Mouse (Mus musculus) kidney, postnatal 25 days (tissue): ENCODE measurements around the gene Snx1.

ENCODE experiments used
- DNase-seq, 2 experiments: peaks; one replicate each; pipeline ENCODE4 v3.0.0; 2021; ENCODE audit warnings: mixed read lengths in 2 of 2

Gene Snx1

DNA sequence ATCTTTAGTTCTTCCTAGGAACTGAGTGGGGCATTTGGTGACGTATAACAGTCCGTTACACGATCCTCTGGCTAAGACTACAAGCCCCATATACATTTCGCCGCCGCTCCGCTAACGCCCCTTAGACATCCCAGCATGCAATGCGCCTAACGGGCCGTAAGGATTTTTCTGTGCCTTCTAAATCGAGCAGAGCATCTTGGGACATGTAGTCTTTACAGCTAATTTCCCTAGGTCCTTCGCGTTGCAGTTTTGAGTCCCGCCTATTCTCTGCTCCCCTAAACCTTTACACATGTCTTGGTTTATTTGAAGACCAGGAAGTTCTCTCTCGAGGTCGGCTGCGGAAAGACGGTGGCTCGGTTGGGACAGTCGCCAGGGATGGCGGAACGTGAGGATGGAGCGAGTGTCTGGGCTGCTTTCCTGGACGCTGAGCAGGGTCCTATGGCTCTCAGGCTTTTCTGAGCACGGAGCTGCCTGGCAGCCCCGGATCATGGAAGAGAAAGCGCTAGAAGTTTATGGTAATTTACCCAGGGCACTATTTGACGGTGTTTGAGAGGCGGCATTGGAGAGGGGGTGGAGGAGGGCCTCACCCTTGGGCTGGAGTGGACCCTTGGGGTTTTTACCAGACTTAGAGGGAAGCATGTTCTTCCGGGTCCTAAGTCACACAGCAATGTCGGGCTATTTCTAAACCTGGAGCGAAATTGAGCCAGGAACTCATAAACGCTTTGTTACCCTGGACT, at the start of gene Snx1, which contains the start of gene Ciao2a:
Gene Snx1, minus strand, starts transcription at position 132 of the 737 bp plus-strand sequence.
Gene Ciao2a, plus strand, starts transcription at position 156 of the 737 bp plus-strand sequence.
- peak; percentile 96 to 97 for DNase-seq

DNA sequence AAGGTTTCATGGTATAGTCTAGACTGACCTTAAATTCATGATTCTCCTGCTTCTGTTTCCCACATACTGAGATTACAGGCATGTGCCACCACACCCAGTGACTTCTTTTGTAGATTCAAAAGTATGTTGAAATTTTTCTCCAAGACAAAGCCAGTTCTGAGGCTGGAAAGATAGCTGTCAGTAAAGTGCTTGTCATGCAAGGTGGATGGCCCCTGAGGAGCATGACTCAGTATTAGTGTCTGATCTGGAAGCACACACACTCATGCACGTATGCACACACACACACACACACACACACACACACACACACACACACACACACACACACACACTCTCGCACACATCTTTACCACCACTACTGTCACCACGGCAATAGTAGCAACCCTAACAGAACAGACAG, 48.6 kb upstream of the Snx1 start:
- no peak for DNase-seq

DNA sequence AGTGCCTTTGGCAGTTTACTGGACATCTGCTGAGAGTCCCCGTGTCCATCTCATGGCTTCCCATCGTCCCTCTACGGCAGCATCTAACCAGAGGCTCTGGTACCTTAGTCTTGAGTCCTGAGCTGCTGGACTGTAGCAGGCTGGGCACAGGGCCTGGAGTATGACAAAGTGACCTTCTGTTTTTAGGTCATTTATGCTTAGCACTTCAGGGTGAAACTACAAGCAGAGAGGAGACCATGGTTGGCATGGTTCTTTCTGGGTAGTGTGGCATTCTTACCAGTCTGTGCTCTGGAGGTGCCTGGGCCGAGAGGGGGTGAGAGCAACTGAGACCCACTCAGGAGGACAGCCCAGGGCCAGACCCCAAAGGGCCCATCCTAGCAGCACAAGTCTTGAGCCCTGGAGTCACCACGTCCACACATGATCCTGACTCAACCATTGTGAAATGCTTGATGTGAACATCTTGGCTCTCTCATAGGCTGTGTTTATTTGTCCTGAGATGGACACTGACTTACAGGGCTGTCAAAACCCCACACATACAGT, 47.0 kb upstream of the Snx1 start:
- DNase-seq = no peak

DNA sequence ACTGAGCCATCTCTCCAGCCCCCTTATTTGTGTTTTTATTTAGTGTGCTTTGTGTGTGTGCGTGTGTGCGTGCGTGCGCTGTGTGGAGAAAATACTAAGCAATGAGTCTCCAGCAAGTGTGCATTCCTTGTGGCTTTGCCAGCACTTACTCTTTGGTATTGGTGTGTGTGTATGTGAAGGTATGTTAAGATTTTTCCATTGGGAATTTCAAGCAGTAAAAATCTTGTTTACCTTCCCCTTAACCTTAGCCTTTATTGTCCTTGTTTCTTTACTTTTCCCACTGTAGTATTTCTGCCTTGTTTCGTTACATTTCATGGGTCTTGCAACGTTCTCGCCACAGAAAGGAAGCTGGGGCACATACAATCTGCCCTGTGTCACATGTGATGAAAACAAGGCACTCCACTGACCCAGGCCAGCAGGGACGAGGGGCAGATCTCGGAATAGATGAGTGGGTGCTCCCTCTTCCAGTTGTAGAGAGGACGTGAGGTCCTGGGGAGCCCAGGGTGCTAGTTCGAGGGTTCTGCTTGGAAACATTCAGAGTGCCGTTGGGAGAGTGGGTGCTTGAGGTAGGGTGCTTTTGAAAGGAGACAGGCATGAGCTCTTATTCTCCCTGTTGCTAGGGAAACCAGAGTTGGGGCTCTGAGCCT, 45.0 kb upstream of the Snx1 start:
- DNase-seq = no peak

DNA sequence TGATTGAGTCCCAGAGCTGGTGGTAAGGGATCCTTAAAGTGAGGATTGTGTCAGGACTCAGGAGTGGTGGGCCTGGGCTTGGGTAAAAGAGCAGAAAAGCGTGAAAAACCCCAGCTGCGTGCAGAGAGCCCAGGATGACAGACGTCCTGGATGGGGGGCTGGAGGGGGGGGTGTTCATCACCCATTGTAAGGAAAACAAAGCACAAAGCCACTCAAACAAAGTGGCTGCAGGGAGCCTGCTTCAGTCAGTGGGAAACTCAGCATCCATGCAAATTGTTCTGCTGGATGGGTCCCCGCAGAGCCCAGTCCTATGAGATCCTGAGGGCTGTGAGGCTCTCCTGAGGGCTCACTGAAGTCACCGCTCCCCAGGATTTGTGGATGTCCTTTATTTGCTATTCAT, 44.1 kb upstream of the Snx1 start:
- DNase-seq = no peak

DNA sequence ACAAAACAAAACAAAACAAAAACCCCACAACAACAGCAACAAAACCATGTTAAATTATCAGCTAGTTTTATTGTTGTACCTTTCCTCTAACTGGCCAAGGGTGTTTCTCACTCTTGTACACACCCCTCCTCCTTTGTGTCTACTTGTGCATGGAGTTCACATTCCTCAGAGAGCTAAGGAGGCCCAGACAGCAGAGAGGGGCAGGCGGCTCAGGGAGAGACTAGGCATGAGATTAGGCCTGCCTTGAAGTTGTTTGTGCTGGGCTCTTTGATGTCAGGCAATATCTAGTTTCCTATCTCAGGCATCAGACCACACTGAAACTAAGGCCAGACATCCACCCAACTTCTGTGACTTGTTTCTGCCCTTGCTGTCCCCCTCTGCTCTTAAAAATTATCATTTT, 41.8 kb upstream of the Snx1 start:
- no peak for DNase-seq

DNA sequence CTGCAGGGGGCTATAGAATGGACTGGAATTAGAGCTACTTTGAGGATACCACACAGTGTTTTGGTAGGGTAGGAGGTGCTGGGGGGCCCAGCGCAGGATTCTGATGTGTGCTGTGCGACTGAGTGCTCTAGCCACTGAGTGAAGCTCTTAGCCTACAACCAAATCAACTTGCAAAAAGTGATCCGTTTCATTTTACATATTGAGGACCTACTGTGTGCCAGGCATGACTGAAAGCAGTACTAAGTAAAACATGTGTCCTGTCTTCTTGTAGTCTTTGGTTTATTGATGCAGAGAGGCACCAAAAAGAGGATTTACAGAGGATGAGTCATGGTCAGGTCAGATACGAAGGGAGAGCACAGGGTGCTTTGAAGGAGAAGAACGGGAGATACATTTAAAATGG, 40.8 kb upstream of the Snx1 start:
- DNase-seq = no peak

DNA sequence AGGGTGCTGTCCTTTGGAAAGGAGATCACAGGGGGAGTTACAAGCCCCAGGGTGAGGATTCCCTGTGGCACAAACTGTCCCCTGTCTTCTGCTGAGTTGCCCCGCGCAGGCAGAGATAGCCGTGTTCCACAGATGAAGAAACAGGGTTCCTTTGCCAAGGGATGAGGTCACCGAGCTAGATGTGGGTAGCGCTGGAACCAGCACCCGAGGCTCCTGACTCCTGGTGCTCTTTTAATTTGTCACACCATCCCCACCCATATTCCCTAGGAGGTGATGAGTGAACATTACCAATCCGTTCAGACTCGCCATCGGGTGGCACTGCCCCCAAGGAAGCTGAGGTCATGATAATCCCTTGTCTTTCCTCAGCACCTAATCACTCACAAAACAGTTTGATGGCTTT, 36.6 kb upstream of the Snx1 start:
- no peak for DNase-seq

DNA sequence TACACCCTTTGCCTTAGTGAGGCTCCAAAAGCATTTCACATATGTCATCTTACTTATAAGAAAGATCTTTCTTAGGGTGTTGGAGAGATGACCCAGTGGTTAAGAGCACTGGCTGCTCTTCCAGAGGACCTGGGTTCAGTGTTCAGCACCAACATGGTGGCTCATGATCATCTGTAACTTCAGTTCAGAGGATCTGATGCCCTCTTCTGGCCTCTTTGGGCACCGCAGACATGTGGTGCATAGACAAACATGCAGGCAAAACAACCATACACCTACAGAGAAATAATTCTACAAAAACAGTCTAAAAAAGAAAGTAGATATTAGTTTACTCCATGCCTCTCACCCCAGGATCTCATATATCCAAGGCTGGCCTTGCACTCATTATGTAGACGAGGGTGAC, 33.8 kb upstream of the Snx1 start:
- no peak for DNase-seq

DNA sequence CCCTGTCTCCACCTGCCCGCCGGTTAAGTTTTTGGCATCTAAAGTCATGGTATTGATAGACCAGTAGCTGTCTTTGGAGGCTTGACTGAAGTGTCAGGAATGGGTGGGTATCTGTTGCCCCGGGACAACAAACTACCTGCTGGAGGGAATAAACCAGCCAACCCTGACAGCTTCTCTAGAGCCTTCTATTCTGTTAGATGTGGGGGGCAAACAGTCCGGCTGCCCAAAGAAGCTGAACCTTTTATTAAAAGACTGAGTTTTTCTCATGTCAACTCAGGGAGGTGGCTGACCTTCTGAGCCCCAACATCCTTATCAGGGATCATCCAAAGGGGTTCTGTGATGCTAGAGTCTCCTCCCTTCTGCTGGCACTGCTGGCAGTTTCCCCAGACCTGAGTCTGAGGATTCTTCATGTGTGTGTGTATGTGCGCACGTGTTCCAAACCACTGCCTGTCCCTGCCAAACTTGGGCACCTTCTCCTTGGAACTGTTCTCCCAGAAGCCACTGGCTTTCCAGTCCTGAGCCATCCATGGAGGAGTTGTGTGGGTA, 32.6 kb upstream of the Snx1 start:
- DNase-seq = no peak

DNA sequence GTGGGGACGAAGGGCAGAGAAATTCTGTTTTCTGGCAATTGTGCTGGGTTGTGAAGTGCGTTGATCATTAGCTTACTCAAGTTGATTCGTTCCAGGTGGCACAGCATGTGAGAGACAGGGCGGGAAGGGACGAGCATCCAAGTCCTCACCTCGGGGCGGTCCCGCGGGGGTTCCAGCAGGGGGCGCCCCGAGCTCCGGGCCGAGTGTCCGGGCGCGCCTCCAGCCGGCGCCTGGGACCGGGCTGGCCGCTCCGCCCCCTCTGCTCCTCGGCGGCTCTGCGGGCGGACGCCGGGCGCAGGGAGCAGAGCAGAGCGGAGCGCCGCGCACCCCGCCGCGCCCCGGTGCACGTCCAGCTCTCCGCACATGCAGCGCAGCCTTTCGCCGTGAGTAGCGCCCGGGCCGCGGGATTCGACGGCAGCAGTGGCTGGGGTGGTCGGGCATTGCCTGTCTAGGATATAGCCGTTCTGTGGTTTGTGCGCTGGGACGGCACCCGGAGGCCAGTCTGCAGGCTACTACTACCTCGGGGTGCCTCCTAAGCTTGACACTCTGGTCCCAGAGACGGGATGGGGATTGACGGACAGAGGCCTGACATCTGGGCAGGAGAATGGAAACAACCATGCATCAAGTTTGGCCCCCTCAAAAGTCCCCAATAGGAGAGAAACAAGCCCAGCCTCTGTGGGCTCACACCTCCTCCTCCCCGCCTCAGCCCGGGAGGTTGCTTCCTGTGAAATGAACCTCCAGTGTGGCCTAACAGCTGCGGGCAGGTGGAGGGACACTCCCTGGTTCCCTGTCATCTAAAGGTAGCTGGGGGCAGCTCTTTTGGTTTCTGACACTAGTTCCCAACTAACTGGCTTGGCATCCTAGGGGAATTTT, 31.8 kb upstream of the Snx1 start, which contains the start of gene Dapk2:
Gene Dapk2, plus strand, starts transcription at position 266 of the 873 bp plus-strand sequence.
- DNase-seq = peak; percentile 88 to 91

DNA sequence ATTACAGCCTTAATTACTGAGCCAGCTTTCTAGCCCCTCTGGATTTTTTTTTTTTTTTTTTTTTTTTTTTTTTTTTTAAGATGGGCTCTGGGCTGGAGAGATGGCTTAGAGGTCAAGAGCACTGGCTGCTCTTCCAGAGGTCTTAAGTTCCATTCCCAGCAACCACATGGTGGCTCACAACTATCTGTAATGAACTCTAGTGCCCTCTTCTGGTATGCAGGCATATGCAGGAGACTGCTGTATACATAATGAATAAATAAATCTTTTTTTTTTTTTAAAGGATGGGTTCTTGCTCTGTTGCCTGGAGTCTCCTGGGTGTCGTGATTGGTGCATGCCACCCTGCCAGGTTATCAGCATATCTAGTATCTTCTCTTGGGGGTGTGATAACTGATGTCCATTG, 29.1 kb upstream of the Snx1 start:
- no peak for DNase-seq

DNA sequence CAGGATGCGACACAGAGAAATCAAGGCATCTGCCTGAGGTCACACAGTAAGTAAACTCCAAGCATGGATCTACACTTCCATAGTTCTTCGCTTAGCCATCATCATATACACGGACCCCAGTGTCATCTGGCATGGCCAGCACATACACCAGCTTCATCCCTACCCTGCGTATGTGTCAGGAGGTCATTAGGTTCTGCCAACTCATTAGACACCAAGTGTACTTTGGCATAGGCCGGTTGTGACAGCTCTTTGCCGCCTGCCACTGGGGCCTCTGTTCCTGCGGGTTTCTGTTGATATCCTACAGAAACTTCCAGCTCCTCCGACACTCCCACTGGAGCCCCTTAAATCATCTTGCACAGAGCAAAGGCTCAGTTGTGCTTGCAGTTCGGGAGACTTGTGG, 27.6 kb upstream of the Snx1 start:
- DNase-seq = no peak

DNA sequence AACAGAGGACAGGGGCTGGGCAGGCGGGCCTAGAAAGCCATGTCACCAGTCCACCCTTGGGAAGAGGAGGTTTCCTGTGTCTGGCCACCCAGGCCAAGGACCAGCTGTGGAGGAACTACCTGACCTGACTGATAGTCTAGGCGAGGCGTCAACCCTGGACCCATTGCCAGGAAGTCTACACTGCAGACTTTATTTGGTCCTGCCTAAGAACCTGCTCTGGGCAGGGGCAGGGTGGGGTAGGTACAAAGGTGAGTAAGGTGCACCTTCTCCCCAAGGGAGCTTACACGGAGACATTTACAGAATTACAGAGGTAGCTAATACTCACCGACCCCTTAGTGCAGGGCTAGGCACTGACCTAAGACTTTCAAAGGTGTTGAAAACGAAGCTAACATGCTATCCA, 27.2 kb upstream of the Snx1 start:
- no peak for DNase-seq

DNA sequence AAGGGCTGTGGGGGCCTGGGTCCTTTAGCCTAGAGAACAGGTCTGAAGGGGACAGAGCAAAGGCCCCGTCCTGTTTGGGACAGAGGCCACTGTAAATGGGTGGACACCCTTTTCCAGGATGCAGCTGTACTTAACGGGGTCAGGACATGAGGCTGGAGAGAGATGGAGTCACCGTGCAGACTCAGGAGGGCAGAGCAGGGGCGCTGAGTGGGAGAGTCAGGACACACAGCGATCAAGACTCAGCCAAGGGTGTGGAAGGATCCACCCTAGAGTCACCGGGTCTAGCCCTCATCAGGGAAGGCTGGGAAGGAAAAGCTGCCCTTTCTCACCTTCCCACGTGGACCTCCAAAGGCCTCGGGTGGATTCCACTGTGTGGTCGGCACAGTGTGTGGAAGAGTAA, 25.6 kb upstream of the Snx1 start:
- DNase-seq = no peak

DNA sequence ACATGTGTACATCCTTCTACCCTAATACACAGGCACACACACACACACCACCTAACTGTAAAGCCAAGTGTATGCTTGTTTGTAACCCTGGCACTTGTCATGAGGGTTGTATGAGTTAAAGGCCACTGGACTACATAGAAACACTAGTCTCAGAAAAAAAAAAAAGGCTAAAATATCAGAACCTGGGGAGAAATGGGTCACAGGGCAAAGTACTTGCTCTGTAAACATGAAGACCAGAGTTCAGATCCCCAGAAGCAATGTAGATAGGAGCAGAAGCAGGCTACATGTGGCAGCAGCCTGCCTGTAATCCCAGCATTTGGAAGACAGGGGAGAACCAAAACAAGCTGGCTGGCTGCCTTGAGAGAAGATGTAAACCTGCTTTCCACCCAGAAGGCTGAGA, 19.8 kb upstream of the Snx1 start:
- DNase-seq = no peak

DNA sequence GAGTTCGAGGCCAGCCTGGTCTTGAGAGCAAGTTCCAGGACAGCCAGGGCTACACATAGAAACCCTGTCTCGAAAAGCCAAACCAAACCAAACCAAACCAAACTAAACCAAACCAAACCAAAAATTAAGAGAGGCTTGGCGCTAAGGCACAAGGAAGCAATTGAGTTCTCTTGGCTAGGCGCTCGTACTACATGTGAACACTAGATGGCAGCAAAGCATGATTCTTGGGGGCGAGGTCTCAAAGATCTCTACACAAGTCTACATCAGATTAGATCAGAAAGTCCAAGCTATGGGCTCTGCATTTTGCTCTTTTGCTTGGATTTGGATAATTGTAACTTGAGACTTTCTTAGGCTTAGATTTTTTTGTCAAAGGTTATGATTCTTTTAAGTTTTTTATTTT, 17.9 kb upstream of the Snx1 start:
- DNase-seq = peak; percentile 62 to 76

DNA sequence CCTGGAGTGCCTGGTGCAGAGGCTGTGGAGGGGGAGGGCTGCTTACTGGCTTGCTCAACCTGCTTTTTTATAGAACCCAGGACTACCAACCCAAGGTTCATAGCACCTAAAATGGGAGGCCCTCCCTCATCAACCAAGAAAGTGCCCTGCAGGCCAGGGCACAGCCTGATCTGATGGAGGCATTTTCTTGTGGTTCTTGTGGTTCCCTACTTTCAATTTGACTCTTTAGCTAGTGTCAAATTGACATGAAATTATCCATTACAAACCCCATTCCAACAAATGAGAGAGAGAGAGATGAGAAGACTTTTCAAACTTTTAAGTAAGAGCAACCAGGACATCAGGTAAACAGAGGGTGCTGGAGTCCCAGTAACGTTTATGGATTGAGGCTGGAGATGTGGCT, 15.9 kb upstream of the Snx1 start:
- DNase-seq = no peak

DNA sequence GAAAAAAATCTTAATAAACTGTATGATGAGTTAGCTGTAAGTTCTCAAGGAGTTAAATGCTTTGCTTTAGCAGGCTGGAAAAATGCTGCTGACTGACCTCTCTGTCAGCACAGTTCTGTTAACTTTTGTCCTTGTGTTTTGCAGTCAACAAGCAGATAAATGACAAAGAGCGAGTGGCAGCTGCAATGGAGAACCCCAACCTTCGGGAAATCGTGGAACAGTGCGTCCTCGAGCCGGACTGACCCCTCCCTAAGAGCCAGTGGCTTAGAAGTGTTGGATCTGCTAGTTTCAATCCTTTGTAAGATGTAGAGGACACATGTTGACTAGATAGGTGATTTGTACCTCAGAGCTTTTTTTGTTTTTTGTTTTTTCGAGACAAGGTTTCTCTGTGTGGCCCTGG, 11.8 kb upstream of the Snx1 start:
- DNase-seq = no peak

DNA sequence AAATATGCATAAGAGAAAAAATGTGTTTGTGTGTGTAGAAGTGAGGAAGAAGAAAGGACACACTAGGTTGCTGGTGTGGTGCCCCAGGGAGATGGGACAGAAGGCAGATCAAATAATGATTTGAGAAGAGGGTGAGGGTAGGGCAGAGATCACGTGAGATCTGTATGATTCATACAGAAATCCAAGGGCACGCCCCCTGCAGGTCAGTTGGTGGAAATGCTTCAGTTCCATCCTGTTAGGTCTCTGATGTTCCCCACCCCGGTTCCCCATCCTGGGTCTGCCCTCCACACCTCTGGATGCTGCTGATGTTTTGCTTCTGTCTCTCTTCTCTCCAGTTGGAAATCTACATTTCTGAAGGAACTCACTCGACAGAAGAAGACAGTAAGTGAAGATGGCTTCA, 9.6 kb upstream of the Snx1 start:
- peak in 1 of 2 experiments; percentile 27 for DNase-seq

DNA sequence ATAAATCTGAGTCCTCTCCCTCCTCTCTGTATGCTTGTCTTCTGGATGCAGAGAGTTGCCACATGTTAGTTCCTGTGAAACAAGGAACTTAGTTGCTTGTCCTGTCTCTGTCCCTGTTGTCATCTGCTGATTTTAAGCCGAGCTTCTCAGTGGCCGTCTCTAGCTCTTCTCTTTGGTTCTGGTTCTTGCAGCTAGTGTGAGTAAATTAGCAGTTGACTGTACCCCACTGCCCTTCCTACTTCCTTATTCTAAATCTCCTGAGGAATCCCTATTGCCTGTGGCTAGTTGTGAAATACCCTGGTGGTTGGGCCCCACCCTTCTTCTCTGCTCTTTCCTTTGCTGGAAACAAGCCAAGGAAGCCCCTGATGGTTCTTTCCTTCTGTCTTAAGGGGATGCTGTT, 5.1 kb upstream of the Snx1 start:
- no peak for DNase-seq

DNA sequence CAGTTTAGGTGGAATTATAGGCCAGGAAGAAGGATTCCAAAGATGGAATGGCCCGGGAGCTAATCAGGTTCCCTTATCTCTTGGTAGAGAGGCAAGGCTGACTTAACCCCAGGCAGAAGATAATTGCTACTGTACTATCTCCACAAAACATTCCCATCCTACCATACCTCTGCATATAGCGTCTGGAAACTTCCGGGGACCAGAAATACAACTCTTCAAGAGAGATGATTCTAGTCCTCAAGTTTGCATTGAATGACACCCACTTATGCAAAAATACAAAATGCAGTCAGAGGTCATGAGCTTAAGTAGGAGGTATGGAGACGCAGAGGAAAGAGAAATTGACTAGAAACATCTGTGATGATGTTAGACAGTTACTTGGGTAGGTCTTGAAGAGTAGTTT, 1.5 kb upstream of the Snx1 start:
- no peak for DNase-seq

DNA sequence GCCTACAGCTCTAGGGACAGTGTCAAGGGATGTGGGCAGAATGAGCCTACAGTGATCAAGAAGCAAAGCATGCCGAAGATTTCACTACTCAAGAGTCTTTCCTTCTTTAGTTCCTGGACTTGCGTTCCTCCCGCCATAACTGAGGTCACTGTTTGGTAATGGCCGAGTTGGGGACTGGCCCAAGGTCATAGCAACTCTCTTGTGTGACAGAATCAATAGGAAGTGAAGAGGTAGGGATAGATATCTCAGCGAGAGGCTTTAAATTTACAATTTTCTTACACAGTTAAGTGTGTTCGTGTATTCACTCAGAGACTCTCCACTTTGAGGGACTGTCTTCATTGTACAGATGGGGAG, 783 bp upstream of the Snx1 start:
- no peak for DNase-seq
